Mouse (Mus musculus) ES-E14 (cell line): ENCODE measurements around the gene Asf1b. TPM values are rescaled to one million over a fixed set of nuclear protein-coding genes. Genes with fewer than 3 reads are reported as not detected.

Experiments
- DNase-seq: peaks from one replicate; pipeline ENCODE4 v3.0.0-alpha.2; 2013; ENCODE audit warnings: low read depth, low spot score
- H3K27ac ChIP-seq: 2 replicates; pipeline ENCODE4 v1.5.1; 2012; ENCODE audit warnings: low read depth, mild to moderate bottlenecking, low read length, moderate library complexity, mixed read lengths; ENCODE audit not compliant: poor library complexity, insufficient read depth, severe bottlenecking
- H3K36me3 ChIP-seq: 2 replicates; pipeline ENCODE4 v1.6.1; 2012; ENCODE audit warnings: mild to moderate bottlenecking, low read length, moderate library complexity, mixed read lengths; ENCODE audit not compliant: control insufficient read depth, poor library complexity, insufficient read depth, severe bottlenecking
- H3K4me1 ChIP-seq, 2 experiments: fragments of 150-350 bp in 1 of 2; sonication (generic) in 1 of 2; 2 replicates each; pipeline ENCODE4 v1.6.1; 2012; ENCODE audit warnings: low read length in 2 of 2, mild to moderate bottlenecking in 1 of 2, mixed read lengths in 1 of 2; ENCODE audit not compliant: control insufficient read depth in 2 of 2, insufficient read depth in 2 of 2, poor library complexity in 1 of 2
- H3K4me3 ChIP-seq, 2 experiments: fragments of 150-350 bp in 1 of 2; sonication (generic) in 1 of 2; 2 replicates each; pipeline ENCODE4 v1.5.1; 2012; ENCODE audit warnings: low read length in 2 of 2, low read depth in 1 of 2, mild to moderate bottlenecking in 1 of 2, mixed read lengths in 1 of 2; ENCODE audit not compliant: insufficient read depth in 1 of 2, poor library complexity in 1 of 2, severe bottlenecking in 1 of 2
- H3K9ac ChIP-seq: 2 replicates; pipeline ENCODE4 v1.6.1; 2012; ENCODE audit warnings: low read depth, mild to moderate bottlenecking, low read length, mixed read lengths; ENCODE audit not compliant: poor library complexity, insufficient read depth, severe bottlenecking
- H3K9me3 ChIP-seq: fragments of 150-350 bp; sonication (generic); 2 replicates; pipeline ENCODE4 v1.6.1; 2012; ENCODE audit warnings: low read depth, mild to moderate bottlenecking, low read length; ENCODE audit not compliant: control insufficient read depth, insufficient read depth
- CHD2 ChIP-seq: IDR thresholded peaks from 2 replicates; pipeline ENCODE4 v1.6.1; 2014; ENCODE audit warnings: mild to moderate bottlenecking, low read depth, low read length, inconsistent platforms
- HCFC1 ChIP-seq: IDR thresholded peaks from 2 replicates; pipeline ENCODE4 v1.6.1; 2012; ENCODE audit warnings: low read length, inconsistent platforms, borderline replicate concordance; ENCODE audit not compliant: insufficient read depth
- MAFK ChIP-seq: IDR thresholded peaks from 2 replicates; pipeline ENCODE4 v1.6.1; 2014; ENCODE audit warnings: mild to moderate bottlenecking, low read depth, low read length, inconsistent platforms; ENCODE audit not compliant: insufficient read depth
- ZC3H11A ChIP-seq: IDR thresholded peaks from 2 replicates; pipeline ENCODE4 v1.6.1; 2012; ENCODE audit warnings: low read depth, mild to moderate bottlenecking, inconsistent platforms, low read length, borderline replicate concordance
- ZNF384 ChIP-seq: IDR thresholded peaks from 2 replicates; pipeline ENCODE4 v1.6.1; 2012; ENCODE audit warnings: low read depth, low read length, inconsistent platforms
- in situ Hi-C, 2 experiments: fragments of 600-800 bp; cut with MboI; formaldehyde crosslinking; loops; one replicate each; pipeline ENCODE4 v1.15.1; 2025; ENCODE audit warnings: low sequenced_read_pairs in 2 of 2, inconsistent platforms in 1 of 2; ENCODE audit not compliant: unreplicated experiment in 2 of 2
- total RNA-seq: library from RNA; depleted of rRNA; stranded (reverse); fragments of 300-350 nt; gene quantifications from 2 replicates; pipeline ENCODE4 v1.2.3, GENCODE M21; 2012

Asf1b gene
- total RNA-seq, 1 experiment = 43.3 TPM

GRCm38 (mm10) chr8:83990170-83990569 is 34.9 kb downstream of the Asf1b start:
- TF ChIP-seq ZNF384 = no peak
- TF ChIP-seq CHD2 = no peak
- no peak for TF ChIP-seq HCFC1
- TF ChIP-seq ZC3H11A = no peak
- TF ChIP-seq MAFK = no peak
- Histone ChIP-seq H3K27ac (no peak overlapping the region), H3K9me3 (no peaks in the 10 kb centered on the region), H3K4me1 (peaks cover 0 to 4% of the 10 kb centered on the region in 2 experiments; a peak in 1 of 4 replicates), H3K9ac (no peak overlapping the region), H3K36me3 (peaks cover 7% of the 10 kb centered on the region; the same call in 1 of the 2 replicates), H3K4me3 (no peak overlapping the region)
- DNase-seq = no peak
- in situ Hi-C loops = no loop called here

- Histone ChIP-seq H3K36me3 (no peaks in the 10 kb centered on the region), H3K27ac (no peak overlapping the region), H3K9ac (no peak overlapping the region), H3K9me3 (no peaks in the 10 kb centered on the region), H3K4me3 (no peak overlapping the region), H3K4me1 (peaks cover 0 to 9% of the 10 kb centered on the region in 2 experiments; a peak in 3 of 4 replicates)
- DNase-seq = no peak
- in situ Hi-C loops = no loop called here
- no peak for TF ChIP-seq MAFK
These were observed 37.2 kb downstream of the Asf1b start for GRCm38 (mm10) chr8:83992488-83992887.

GRCm38 (mm10) chr8:83994030-83994429 is 38.7 kb downstream of the Asf1b start:
- Histone ChIP-seq H3K36me3 (peaks cover 2% of the 10 kb centered on the region; the same call in 1 of the 2 replicates), H3K9me3 (no peaks in the 10 kb centered on the region), H3K27ac (no peak overlapping the region), H3K9ac (no peak overlapping the region), H3K4me3 (no peak overlapping the region), H3K4me1 (peaks cover 2 to 4% of the 10 kb centered on the region in 2 experiments)
- in situ Hi-C loops = no loop called here
- TF ChIP-seq ZC3H11A (no peak), MAFK (no peak), ZNF384 (no peak), CHD2 (no peak), HCFC1 (no peak)
- no peak for DNase-seq

- H3K36me3 ChIP-seq = peaks cover 17% of the 10 kb centered on the region
- H3K9me3 ChIP-seq = no peaks in the 10 kb centered on the region
- peak overlapping the region; percentile 77 to 97; a peak in 2 of 4 replicates for H3K4me3 ChIP-seq
- in situ Hi-C loops = no loop called here
- H3K9ac ChIP-seq = no peak overlapping the region
- peaks cover 6 to 12% of the 10 kb centered on the region in 2 experiments for H3K4me1 ChIP-seq
- H3K27ac ChIP-seq = no peak overlapping the region
- DNase-seq = no peak
- TF ChIP-seq ZNF384 = no peak
- TF ChIP-seq MAFK = no peak
These were observed 40.7 kb downstream of the Asf1b start for GRCm38 (mm10) chr8:83995973-83996372.
